Mouse (Mus musculus): ENCODE measurements around the gene Mrpl22. TPM values are rescaled to one million over a fixed set of nuclear protein-coding genes. Genes with fewer than 3 reads are reported as not detected.
"Not testable (repeated sequence)": the region's sequence is repeated elsewhere in the genome, so short reads cannot be mapped to it uniquely, and the experiment has no call there.

The Mrpl22 gene
- polyA plus RNA-seq, 1 experiment from 2014 or later = 132 TPM

DNA sequence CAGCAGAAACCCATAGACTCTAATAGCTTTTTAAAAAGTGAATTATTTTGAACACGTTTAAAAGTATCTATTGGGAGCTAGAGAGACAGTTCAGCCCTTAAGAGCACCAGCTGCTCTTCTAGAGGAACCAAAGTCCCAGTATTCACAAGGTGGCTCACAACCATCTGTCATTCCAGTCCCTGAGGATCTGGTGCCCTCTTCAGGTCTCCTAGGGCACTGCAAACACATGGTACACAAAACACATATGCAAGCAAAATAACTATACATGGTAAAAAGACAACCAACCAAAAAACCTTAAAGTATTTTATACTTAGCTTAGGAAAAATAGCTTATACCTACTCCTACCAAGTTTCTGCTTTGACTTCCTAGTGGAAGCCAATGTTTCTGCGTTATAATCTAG, 6.4 kb upstream of the Mrpl22 start:
- Histone ChIP-seq H3K36me3 (replicated peaks; ENCODE audit: control insufficient read depth, insufficient read depth, low read depth, low read length) (peaks cover 4% of the 10 kb centered on the region), H3K9me3 (replicated peaks; ENCODE audit: control insufficient read depth, low read length) (no peaks in the 10 kb centered on the region), H3K4me1 (ENCODE audit: control insufficient read depth, insufficient read depth, low read length) (no peaks in the 10 kb centered on the region), H3K9ac (replicated peaks; ENCODE audit: low read length) (no peak overlapping the region), H3K27me3 (ENCODE audit: control insufficient read depth, insufficient read depth, low read length) (no peaks in the 10 kb centered on the region), H3K27ac (replicated peaks; ENCODE audit: low read depth, low read length) (no peak overlapping the region), H3K4me2 (ENCODE audit: low read depth, low read length) (no peak overlapping the region), H3K4me3 (ENCODE audit: low read depth, low read length) (no peak overlapping the region)
- 93% methylated on average over 2 of the region's 2 CpGs for WGBS
- ATAC-seq (replicated peaks; ENCODE audit: insufficient number of reproducible peaks, low FRiP score, low TSS enrichment, low read depth) (no peak), DNase-seq (ENCODE audit: low spot score) (no peak)

DNA sequence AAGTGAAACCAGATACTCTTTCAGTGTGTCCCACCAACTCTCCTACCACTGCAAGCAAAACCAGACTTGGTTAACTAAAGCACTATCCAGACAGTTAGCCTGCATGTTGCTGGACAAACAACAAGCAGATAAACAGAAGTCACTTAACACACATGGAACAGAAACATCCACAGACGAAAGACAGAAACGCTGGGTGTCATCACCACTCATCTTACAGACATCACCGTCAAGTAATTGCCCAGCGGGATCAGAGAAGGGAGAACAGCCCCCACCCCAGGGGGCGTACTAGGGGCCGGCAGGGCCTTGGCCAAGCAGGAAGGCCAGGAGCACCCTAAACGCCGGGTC, 3.7 kb upstream of the Mrpl22 start:
- no peak for DNase-seq (ENCODE audit: low spot score)
- no peak; the same call in 1 of the 2 replicates for ATAC-seq (replicated peaks; ENCODE audit: insufficient number of reproducible peaks, low FRiP score, low TSS enrichment, low read depth)
- Histone ChIP-seq H3K4me2 (ENCODE audit: low read depth, low read length) (peak overlapping the region; percentile 53), H3K27ac (replicated peaks; ENCODE audit: low read depth, low read length) (0 out of 2 replicates have a peak overlapping the region, but pooled peaks have one; percentile 35), H3K36me3 (replicated peaks; ENCODE audit: control insufficient read depth, insufficient read depth, low read depth, low read length) (peaks cover 4% of the 10 kb centered on the region), H3K9ac (replicated peaks; ENCODE audit: low read length) (peak overlapping the region; percentile 86), H3K9me3 (replicated peaks; ENCODE audit: control insufficient read depth, low read length) (no peaks in the 10 kb centered on the region), H3K4me1 (ENCODE audit: control insufficient read depth, insufficient read depth, low read length) (no peaks in the 10 kb centered on the region), H3K4me3 (ENCODE audit: low read depth, low read length) (peak overlapping the region; percentile 92), H3K27me3 (ENCODE audit: control insufficient read depth, insufficient read depth, low read length) (no peaks in the 10 kb centered on the region)
- WGBS = 0% methylated on average over 8 of the region's 8 CpGs

DNA sequence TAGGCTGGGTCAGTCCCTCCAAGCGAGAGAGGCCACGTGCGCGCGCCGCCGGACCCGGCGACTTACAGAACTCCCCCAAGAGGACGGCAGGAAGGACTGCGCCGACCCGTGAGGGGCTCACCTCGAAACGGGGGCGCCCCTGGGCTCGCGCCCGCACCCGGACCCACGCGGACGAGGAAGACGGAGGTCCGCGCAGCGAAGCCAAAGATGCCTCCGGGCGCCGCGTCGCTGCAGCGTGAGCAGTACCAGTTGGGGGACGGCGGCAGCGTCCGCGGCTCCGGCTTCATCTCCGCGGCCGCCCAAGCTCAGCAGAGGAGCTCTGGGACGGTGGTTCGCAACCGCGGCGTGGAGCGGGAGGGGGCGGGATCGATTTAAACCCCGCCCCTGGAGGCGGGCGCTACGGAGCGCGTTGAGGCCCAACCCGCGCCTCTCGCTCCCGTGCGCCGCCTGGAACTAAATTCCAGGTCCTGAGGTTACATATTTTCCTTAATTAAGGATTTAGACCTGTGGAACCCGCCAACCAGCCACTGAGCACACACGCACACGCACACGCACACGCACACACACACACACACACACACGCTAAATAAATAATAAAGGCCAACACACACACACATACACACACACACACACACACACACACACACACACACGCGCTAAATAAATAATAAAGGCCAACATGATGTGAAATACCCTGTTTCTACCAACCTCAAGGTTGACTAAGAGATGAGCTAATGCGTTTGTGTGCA, 3.1 kb upstream of the Mrpl22 start, which contains the start of gene Gemin5:
Gene Gemin5, minus strand, starts transcription at position 373 of the 749 bp plus-strand sequence.
- Histone ChIP-seq H3K27ac (replicated peaks; ENCODE audit: low read depth, low read length) (0 out of 2 replicates have a peak within 1 kb of the TSS, but pooled peaks have one; percentile 35), H3K4me3 (ENCODE audit: low read depth, low read length) (peak within 1 kb of the TSS; percentile 92), H3K9me3 (replicated peaks; ENCODE audit: control insufficient read depth, low read length) (no peaks in the 10 kb centered on the region), H3K36me3 (replicated peaks; ENCODE audit: control insufficient read depth, insufficient read depth, low read depth, low read length) (peaks cover 4% of the 10 kb centered on the region), H3K27me3 (ENCODE audit: control insufficient read depth, insufficient read depth, low read length) (no peaks in the 10 kb centered on the region), H3K4me2 (ENCODE audit: low read depth, low read length) (peak within 1 kb of the TSS; percentile 53), H3K9ac (replicated peaks; ENCODE audit: low read length) (peak within 1 kb of the TSS; percentile 86), H3K4me1 (ENCODE audit: control insufficient read depth, insufficient read depth, low read length) (no peaks in the 10 kb centered on the region)
- DNase-seq (ENCODE audit: low spot score) (peak; percentile 89), ATAC-seq (replicated peaks; ENCODE audit: insufficient number of reproducible peaks, low FRiP score, low TSS enrichment, low read depth) (peak; percentile 75)
- 1% methylated on average over 71 of the region's 71 CpGs for WGBS

DNA sequence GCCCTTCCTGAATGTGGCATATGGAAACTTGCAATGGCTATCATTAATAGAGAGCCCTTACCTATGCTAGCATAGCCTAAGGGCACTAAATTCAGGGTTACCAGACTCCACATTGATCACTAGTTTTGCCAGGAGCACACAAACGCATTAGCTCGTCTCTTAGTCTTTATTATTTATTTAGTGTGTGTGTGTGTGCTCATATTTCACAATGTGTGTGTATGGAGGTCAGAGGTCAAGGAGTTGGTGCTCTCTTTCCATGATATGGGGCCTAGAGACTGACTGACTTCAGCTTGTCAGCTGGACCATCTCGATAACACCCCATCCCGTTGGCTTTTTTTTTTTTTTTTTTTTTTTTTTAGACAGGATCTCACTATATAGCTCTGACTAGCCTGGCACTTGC, 1.8 kb upstream of the Mrpl22 start:
- Histone ChIP-seq H3K27ac (replicated peaks; ENCODE audit: low read depth, low read length) (no peak overlapping the region), H3K4me1 (ENCODE audit: control insufficient read depth, insufficient read depth, low read length) (no peaks in the 10 kb centered on the region), H3K4me2 (ENCODE audit: low read depth, low read length) (no peak overlapping the region), H3K27me3 (ENCODE audit: control insufficient read depth, insufficient read depth, low read length) (no peaks in the 10 kb centered on the region), H3K9me3 (replicated peaks; ENCODE audit: control insufficient read depth, low read length) (no peaks in the 10 kb centered on the region), H3K4me3 (ENCODE audit: low read depth, low read length) (no peak overlapping the region), H3K36me3 (replicated peaks; ENCODE audit: control insufficient read depth, insufficient read depth, low read depth, low read length) (peaks cover 4% of the 10 kb centered on the region), H3K9ac (replicated peaks; ENCODE audit: low read length) (no peak overlapping the region)
- DNase-seq (ENCODE audit: low spot score) (no peak), ATAC-seq (replicated peaks; ENCODE audit: insufficient number of reproducible peaks, low FRiP score, low TSS enrichment, low read depth) (no peak)
- 80% methylated on average over 4 of the region's 4 CpGs for WGBS

DNA sequence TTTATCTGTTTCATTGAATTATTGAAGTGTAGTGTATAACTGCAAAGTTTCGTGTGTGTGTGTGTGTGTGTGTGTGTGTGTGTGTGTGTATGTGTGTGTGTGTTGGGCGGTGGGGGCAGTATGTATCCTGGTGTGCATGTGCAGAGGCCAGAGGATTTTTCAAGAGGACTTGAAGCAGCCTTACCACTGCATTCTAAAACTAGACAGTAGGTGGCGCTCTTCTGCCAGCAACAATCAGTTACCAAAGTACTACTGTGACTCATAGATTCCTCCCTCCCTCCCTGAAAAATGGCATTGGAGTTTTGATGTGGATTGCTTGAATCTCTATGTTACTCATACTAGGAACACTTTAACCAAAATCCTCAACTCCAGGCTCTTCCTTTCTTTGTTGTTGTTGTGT, 8.1 kb downstream of the Mrpl22 start:
- DNase-seq (ENCODE audit: low spot score) (peak; percentile 88), ATAC-seq (replicated peaks; ENCODE audit: insufficient number of reproducible peaks, low FRiP score, low TSS enrichment, low read depth) (peak; percentile 29; the same call in 1 of the 2 replicates)
- WGBS = 31% methylated on average over 3 of the region's 3 CpGs
- H3K27ac ChIP-seq (replicated peaks; ENCODE audit: low read depth, low read length) = no peak overlapping the region
- H3K4me1 ChIP-seq (ENCODE audit: control insufficient read depth, insufficient read depth, low read length) = no peaks in the 10 kb centered on the region
- H3K4me3 ChIP-seq (ENCODE audit: low read depth, low read length) = no peak overlapping the region
- H3K4me2 ChIP-seq (ENCODE audit: low read depth, low read length) = no peak overlapping the region
- peaks cover 4% of the 10 kb centered on the region; the same call in 1 of the 2 replicates for H3K36me3 ChIP-seq (replicated peaks; ENCODE audit: control insufficient read depth, insufficient read depth, low read depth, low read length)
- no peaks in the 10 kb centered on the region for H3K27me3 ChIP-seq (ENCODE audit: control insufficient read depth, insufficient read depth, low read length)
- H3K9me3 ChIP-seq (replicated peaks; ENCODE audit: control insufficient read depth, low read length) = no peaks in the 10 kb centered on the region
- no peak overlapping the region for H3K9ac ChIP-seq (replicated peaks; ENCODE audit: low read length)

DNA sequence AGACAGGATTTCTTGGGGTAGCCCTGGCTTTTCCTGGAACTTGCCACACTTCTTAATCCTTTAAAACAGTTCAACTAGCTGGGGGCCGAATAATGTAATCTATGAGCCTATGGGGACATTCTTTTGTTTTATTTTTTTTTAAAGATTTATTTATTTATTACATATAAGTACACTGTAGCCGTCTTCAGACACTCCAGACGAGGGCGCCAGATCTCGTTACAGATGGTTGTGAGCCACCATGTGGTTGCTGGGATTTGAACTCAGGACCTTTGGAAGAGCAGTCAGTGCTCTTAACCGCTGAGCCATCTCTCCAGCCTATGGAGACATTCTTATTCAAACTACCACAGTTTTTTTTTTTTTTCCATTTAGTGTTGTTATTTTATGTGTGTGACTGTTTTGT, 8.5 kb downstream of the Mrpl22 start:
- H3K4me2 ChIP-seq (ENCODE audit: low read depth, low read length); H3K9me3 ChIP-seq (replicated peaks; ENCODE audit: control insufficient read depth, low read length); H3K36me3 ChIP-seq (replicated peaks; ENCODE audit: control insufficient read depth, insufficient read depth, low read depth, low read length); DNase-seq (ENCODE audit: low spot score); ATAC-seq (replicated peaks; ENCODE audit: insufficient number of reproducible peaks, low FRiP score, low TSS enrichment, low read depth); H3K4me1 ChIP-seq (ENCODE audit: control insufficient read depth, insufficient read depth, low read length); H3K9ac ChIP-seq (replicated peaks; ENCODE audit: low read length); H3K27me3 ChIP-seq (ENCODE audit: control insufficient read depth, insufficient read depth, low read length); H3K27ac ChIP-seq (replicated peaks; ENCODE audit: low read depth, low read length); H3K4me3 ChIP-seq (ENCODE audit: low read depth, low read length): not testable (repeated sequence)
- 94% methylated on average over 6 of the region's 6 CpGs for WGBS

DNA sequence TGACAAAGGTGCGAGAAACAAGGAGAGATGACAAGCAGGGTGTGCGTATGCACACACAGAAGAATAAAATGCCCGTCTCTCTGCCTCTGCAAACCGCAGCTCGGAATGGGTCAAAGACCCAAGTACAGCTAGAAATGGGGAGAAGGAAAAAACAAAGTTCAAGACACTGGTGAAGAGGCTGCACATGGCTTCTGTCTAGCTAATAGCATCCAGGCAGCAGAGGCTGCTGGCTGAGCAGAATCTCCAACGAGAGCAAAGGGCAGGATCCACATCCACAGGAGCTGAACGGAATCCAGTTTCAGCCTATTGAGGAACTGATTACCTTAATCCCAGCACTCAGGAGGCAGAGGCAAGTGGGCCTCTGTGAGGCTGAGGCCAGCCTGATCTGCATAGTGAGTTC, 9.3 kb downstream of the Mrpl22 start:
- H3K36me3 ChIP-seq (replicated peaks; ENCODE audit: control insufficient read depth, insufficient read depth, low read depth, low read length) = peaks cover 4% of the 10 kb centered on the region; the same call in 1 of the 2 replicates
- no peak overlapping the region for H3K4me2 ChIP-seq (ENCODE audit: low read depth, low read length)
- WGBS = 91% methylated on average over 7 of the region's 7 CpGs
- H3K4me3 ChIP-seq (ENCODE audit: low read depth, low read length) = no peak overlapping the region
- no peak for ATAC-seq (replicated peaks; ENCODE audit: insufficient number of reproducible peaks, low FRiP score, low TSS enrichment, low read depth)
- no peaks in the 10 kb centered on the region for H3K4me1 ChIP-seq (ENCODE audit: control insufficient read depth, insufficient read depth, low read length)
- no peaks in the 10 kb centered on the region for H3K27me3 ChIP-seq (ENCODE audit: control insufficient read depth, insufficient read depth, low read length)
- no peak overlapping the region for H3K9ac ChIP-seq (replicated peaks; ENCODE audit: low read length)
- H3K27ac ChIP-seq (replicated peaks; ENCODE audit: low read depth, low read length) = no peak overlapping the region
- DNase-seq (ENCODE audit: low spot score) = no peak
- no peaks in the 10 kb centered on the region for H3K9me3 ChIP-seq (replicated peaks; ENCODE audit: control insufficient read depth, low read length)

DNA sequence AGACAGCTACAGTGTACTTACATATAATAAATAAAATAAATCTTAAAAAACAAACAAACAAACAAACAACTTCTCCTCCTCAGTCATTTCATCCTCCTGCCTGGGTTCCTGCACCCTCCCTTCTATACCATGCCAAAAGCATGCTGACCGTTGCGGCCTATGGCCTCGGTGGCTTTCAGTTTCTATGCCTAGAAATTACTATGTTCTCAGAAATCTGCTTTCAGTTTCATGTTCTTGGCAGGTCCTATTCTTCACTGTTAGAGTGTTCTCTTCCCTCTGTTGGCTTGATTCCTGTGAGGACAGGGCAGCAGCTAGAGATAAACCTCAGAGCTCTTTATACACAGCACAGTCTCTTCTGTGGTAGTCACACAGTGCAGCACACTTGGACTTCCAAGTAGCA, 12.1 kb downstream of the Mrpl22 start:
- no peaks in the 10 kb centered on the region for H3K27me3 ChIP-seq (ENCODE audit: control insufficient read depth, insufficient read depth, low read length)
- DNase-seq (ENCODE audit: low spot score) = no peak
- H3K36me3 ChIP-seq (replicated peaks; ENCODE audit: control insufficient read depth, insufficient read depth, low read depth, low read length) = no peaks in the 10 kb centered on the region
- no peak overlapping the region for H3K27ac ChIP-seq (replicated peaks; ENCODE audit: low read depth, low read length)
- H3K9ac ChIP-seq (replicated peaks; ENCODE audit: low read length) = no peak overlapping the region
- no peak for ATAC-seq (replicated peaks; ENCODE audit: insufficient number of reproducible peaks, low FRiP score, low TSS enrichment, low read depth)
- no peaks in the 10 kb centered on the region for H3K9me3 ChIP-seq (replicated peaks; ENCODE audit: control insufficient read depth, low read length)
- no peak overlapping the region for H3K4me2 ChIP-seq (ENCODE audit: low read depth, low read length)
- H3K4me3 ChIP-seq (ENCODE audit: low read depth, low read length) = no peak overlapping the region
- 93% methylated on average over 3 of the region's 3 CpGs for WGBS
- no peaks in the 10 kb centered on the region for H3K4me1 ChIP-seq (ENCODE audit: control insufficient read depth, insufficient read depth, low read length)
